Mouse (Mus musculus) neutrophil, adult 83 days (primary cell): ENCODE results near the gene Kdf1. TPM values are rescaled to one million over a fixed set of nuclear protein-coding genes. Genes with fewer than 3 reads are reported as not detected.

ENCODE experiments used
- total RNA-seq, 2 experiments: library from RNA; stranded (reverse); gene quantifications; one replicate each; pipeline ENCODE4 v1.2.4; 2023

Kdf1 gene
- total RNA-seq: not detected

DNA sequence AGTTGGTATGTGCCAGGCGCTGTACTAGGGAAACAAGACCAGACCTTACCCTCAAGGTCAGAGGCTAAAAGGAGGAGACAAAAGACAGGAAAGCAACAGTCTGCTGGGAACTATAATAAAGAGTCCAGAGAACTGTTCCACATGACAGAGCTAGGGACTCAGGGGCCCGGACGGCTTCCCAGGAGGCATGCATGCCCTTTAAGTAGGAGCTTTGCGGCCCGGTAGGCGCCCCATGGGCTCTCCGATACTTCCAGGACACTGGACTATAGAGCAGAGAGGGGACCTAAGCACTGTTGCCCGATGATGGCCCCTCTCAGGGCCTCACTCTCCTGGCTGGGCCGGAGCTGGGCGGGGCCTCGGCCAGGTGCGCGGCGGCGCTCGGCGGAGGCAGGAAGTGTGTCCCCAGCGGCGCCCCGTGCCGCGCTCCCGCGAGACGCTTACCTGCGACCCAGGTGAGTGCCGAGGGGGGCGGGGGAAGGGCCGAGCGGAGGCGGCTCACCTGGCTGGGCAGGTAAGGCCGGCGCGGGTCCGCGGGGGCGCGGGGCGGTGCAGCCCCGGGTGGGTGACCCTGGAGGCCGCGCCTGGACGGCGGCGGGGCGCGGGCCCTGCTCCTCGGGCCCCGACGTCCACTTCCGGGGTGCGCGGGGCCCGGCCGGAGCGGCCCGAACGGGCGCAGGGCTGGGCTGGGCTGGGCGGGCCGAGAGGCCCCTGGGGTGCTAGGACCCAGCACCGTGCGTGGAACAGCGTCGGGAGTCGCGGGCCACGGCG lies at the start of gene Kdf1:
Gene Kdf1 (plus strand): TSS at position 363 of the 768 bp plus-strand sequence.

DNA sequence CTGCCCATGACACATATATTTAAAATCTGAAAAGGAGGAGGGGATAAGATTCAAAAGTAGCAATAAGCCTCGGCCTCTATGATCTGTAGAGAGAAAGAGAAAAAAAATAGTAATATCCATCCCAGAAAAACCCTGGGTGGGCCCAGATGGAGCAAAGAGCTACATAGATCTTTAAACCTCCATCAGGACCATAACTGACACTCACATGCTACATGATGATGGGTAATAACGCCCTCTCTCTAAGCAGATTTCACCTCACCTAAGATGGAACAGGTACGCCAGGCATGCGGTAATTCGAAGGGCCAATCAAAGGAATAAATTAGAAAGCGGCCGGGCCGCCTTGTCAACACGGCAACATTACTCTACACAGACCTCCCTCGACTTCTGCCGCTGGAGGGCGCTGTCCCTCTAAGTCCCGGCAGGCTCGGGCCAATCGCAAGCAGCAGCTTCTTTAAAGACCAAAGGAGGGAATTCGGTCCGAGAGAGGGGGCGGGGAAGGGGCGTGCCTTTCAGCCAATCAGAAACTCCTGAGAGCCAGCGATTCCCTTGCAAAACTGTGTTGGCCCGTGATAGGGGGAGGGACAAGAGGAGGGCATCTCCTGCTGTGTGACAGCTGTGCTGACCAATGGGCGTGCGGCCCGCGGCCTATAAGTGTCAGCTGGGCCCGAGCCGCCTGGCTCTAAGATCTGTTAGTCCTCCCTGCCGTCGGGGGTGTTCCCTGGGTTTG lies 39.1 kb upstream of the Kdf1 start, which contains the start of gene Tent5b:
Gene Tent5b (plus strand): TSS at position 675 of the 727 bp plus-strand sequence.

GRCm38 (mm10) chr4:133498160-133498724 lies 20.5 kb upstream of the Kdf1 start, which contains the start of gene Trnp1:
Gene Trnp1 (minus strand): TSS chr4:133498550.

GRCm38 (mm10) chr4:133545272-133546231 lies 26.8 kb downstream of the Kdf1 start, which contains the start of gene Nudc:
Gene Nudc (minus strand): TSS chr4:133545996.

DNA sequence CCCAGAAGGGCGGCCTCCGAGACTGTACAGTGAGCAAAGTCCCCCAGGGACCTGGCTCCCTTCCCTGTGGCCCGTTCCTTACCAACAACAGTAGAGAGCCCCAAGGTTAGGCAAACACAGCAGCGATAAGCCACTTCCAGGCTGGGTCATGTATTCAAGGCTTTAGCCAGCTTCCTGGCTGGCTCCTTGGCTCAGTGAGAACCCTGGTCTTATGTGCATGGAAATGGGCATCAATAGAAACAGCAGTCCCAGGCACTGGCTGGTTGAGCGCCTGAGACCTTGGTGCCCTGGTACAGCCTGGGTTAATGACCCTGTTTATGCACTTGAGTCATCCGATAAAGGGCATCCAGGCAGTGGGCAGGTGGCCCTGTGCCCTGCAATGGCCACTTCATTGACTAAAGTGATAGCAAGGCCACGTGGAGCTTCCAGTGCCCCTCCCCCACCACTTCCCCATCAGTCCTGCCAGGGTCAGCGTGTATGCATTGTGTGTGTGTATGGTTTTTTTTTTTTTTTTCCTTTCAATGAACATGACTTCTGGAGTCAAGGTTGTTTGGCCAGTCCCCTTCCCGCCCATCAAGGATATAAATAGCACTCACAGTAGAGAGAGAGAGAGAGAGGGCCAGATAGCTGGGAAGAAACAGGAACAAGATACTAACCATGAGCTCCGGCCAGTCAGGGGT lies 34.1 kb downstream of the Kdf1 start, which contains the start of gene Nr0b2:
Gene Nr0b2 (plus strand): TSS at position 609 of the 680 bp plus-strand sequence.

DNA sequence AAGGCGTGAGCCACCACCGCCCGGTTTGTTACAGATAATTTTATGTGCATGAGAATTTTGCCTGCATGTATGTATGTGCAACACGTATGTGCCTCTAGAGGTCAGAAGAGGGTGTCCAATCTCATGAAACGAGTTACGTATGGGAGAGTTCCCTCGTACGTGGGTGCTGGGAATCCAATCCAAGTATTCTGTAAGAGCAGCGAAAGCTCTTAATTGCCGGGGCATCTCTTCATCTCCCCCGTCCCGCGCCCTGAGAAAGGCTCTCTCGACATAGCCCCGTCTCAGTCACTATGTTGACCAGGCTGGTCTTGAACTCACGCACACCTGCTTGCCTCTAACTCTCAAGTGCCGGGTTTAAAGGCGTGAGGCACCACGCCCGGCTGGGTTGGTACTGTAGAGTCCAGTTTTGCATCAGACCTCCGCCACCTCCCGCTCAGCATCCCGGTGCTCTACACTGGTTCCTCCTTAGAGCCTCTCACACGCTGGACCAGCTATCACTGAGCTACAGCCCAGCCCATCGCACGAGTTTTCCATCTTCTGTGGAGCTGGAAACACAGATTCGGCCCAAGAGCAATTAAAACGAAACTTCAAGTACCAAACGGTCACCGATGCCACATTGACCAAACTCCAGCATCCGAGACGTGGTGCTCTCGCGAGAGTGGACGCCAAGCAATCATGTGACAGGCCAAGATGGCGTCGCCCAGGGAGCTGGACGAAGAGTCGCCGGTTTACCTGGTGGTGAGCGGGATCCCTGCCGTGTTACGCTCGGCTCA lies 55.5 kb downstream of the Kdf1 start, which contains the start of gene Gpatch3:
Gene Gpatch3 (plus strand): TSS at position 676 of the 773 bp plus-strand sequence.

Other genes with a start within 250 kb of the Kdf1 start
- gene Tmem222, start 241.2 kb upstream of the Kdf1 start, total RNA-seq: 10 to 100 TPM; 31.7 to 32.5 TPM
- 10 to 100 TPM; 55.9 to 59.9 TPM for gene Wdtc1, start 165.5 kb upstream of the Kdf1 start, total RNA-seq
- gene Slc9a1, start 149.3 kb upstream of the Kdf1 start, total RNA-seq: 10 to 100 TPM; 62.6 to 62.7 TPM
- not detected for gene Tent5b, start 38.8 kb upstream of the Kdf1 start, total RNA-seq
- not detected for gene Trnp1, start 20.4 kb upstream of the Kdf1 start, total RNA-seq
- 10 to 100 TPM; 47.1 to 54.2 TPM for gene Nudc, start 27.0 kb downstream of the Kdf1 start, total RNA-seq
- gene Nr0b2, start 34.4 kb downstream of the Kdf1 start, total RNA-seq: not detected
- gene Gpatch3, start 55.8 kb downstream of the Kdf1 start, total RNA-seq: 10 to 100 TPM; 10.9 to 12.2 TPM
- gene Gpn2, start 65.4 kb downstream of the Kdf1 start, total RNA-seq: 10 to 100 TPM; 11.8 to 13.3 TPM
- 10 to 100 TPM in 1 of 2 experiments, 1 to 10 TPM in 1; 9.9 to 12.1 TPM for gene Sfn, start 83.2 kb downstream of the Kdf1 start, total RNA-seq
- 100 to 1,000 TPM in 1 of 2 experiments, 10 to 100 TPM in 1; 90.6 to 113 TPM for gene Zdhhc18, start 131.2 kb downstream of the Kdf1 start, total RNA-seq
- 10 to 100 TPM; 20.4 to 22.0 TPM for gene Pigv, start 153.7 kb downstream of the Kdf1 start, total RNA-seq
- gene Arid1a, start 237.8 kb downstream of the Kdf1 start, total RNA-seq: 100 to 1,000 TPM; 128 to 143 TPM